Mouse (Mus musculus): ENCODE measurements around the gene Irak4. TPM values are rescaled to one million over a fixed set of nuclear protein-coding genes. Genes with fewer than 3 reads are reported as not detected.

The Irak4 gene
- total and polyA plus RNA-seq, 3 experiments: 6.7 to 9.4 TPM; not detected in 1

DNA sequence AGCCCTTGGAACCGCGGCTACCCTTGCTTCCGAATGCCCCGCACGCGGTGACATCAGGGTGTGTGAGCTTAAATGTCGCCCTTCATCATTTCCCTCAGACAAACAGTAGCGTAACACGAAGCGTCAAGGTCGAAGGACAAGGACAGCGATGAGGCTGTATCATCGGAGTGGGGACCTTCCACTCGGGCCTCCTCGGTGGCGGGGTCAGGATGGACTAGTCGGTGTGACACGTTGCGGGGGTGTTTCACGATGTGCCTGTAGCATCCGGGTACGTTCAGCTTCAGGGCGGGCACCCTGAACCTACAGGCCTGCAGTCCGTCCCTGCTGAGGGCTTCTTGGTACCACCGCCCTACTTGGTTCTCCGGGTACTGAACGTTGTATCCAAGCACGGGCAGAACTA, 20.2 kb upstream of the Irak4 start:
- Histone ChIP-seq H3K36me3 (ENCODE audit: control insufficient read depth in 1 of 2, insufficient read depth in 2 of 2, low read length in 2 of 2) (no peaks in the 10 kb centered on the region), H3K27ac (ENCODE audit: control insufficient read depth, low read depth, low read length) (no peak overlapping the region)
- DNase-seq (ENCODE audit: low read depth, low spot score): no peak

DNA sequence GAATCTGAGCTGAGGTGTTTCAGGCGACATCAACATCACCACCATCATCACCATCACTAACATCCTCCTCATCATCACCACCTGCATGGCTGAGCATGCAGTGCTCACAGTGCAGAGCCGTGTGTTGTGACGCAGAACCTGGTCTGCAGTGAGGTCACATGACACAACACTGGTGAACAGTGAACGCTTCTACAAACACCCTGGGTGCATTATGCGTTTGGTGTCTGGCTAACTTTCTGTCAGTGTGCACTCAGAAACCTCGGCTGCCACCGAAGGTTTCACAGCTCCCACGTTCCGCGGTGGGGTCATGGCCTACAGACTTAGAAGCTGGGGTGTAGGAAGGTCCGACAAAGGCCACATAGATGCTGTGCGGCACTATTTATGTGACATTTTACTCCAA, 18.5 kb upstream of the Irak4 start:
- no peak overlapping the region for H3K4me3 ChIP-seq (ENCODE audit: control insufficient read depth in 1 of 2, insufficient read depth in 1 of 2, low read depth in 2 of 2, low read length in 2 of 2)
- TF ChIP-seq GATA1 (IDR thresholded peaks at IDR 0.05; ENCODE audit: low read depth, low read length) (no peak), USF1 (IDR thresholded peaks at IDR 0.05; ENCODE audit: low read depth, low read length) (peak; percentile 29; the same call in 1 of the 2 replicates)
- H3K9me3 ChIP-seq (replicated peaks; ENCODE audit: insufficient read depth, low read length): no peaks in the 10 kb centered on the region
- H3K9ac ChIP-seq (ENCODE audit: control insufficient read depth, low read depth, low read length, poor library complexity, severe bottlenecking): no peak overlapping the region
- H3K27me3 ChIP-seq (ENCODE audit: control insufficient read depth in 1 of 2, insufficient read depth in 2 of 2, low read length in 2 of 2): no peaks in the 10 kb centered on the region
- H3K79me2 ChIP-seq (ENCODE audit: control insufficient read depth, insufficient read depth, low read length, poor library complexity): no peaks in the 10 kb centered on the region
- no peak for DNase-seq (ENCODE audit: low read depth, low spot score)
- H3K36me3 ChIP-seq (ENCODE audit: control insufficient read depth in 1 of 2, insufficient read depth in 2 of 2, low read length in 2 of 2): no peaks in the 10 kb centered on the region; a peak in 1 of 4 replicates
- H3K27ac ChIP-seq (ENCODE audit: control insufficient read depth, low read depth, low read length): no peak overlapping the region
- peaks cover 0 to 2% of the 10 kb centered on the region in 2 experiments; a peak in 1 of 4 replicates for H3K4me1 ChIP-seq (ENCODE audit: control insufficient read depth in 1 of 2, insufficient read depth in 2 of 2, low read length in 2 of 2)

More for the DNA sequence above, 20.2 kb upstream of the Irak4 start:
- Histone ChIP-seq H3K79me2 (ENCODE audit: control insufficient read depth, insufficient read depth, low read length, poor library complexity) (no peaks in the 10 kb centered on the region), H3K27me3 (ENCODE audit: control insufficient read depth in 1 of 2, insufficient read depth in 2 of 2, low read length in 2 of 2) (no peaks in the 10 kb centered on the region), H3K9ac (ENCODE audit: control insufficient read depth, low read depth, low read length, poor library complexity, severe bottlenecking) (no peak overlapping the region), H3K4me3 (ENCODE audit: control insufficient read depth in 1 of 2, insufficient read depth in 1 of 2, low read depth in 2 of 2, low read length in 2 of 2) (no peak overlapping the region), H3K4me1 (ENCODE audit: control insufficient read depth in 1 of 2, insufficient read depth in 2 of 2, low read length in 2 of 2) (peaks cover 0 to 5% of the 10 kb centered on the region in 2 experiments; a peak in 1 of 4 replicates), H3K9me3 (replicated peaks; ENCODE audit: insufficient read depth, low read length) (no peaks in the 10 kb centered on the region)
- TF ChIP-seq POLR2A (IDR thresholded peaks at IDR 0.05; ENCODE audit: control insufficient read depth in 1 of 2, insufficient read depth in 1 of 2, low read depth in 1 of 2, low read length in 2 of 2, poor library complexity in 1 of 2): no peak
- no peak for TF ChIP-seq POLR2AphosphoS2 (IDR thresholded peaks at IDR 0.05; ENCODE audit: low read length)
- no peak for TF ChIP-seq USF2 (IDR thresholded peaks at IDR 0.05; ENCODE audit: borderline replicate concordance in 1 of 2, insufficient read depth in 1 of 2, low read depth in 1 of 2, low read length in 2 of 2)
- no peak for TF ChIP-seq SMC3 (IDR thresholded peaks at IDR 0.05; ENCODE audit: low read depth, low read length)
- TF ChIP-seq KAT2A (conservative IDR thresholded peaks at IDR 0.05; ENCODE audit: low read depth, low read length): no peak
- TF ChIP-seq ELF1 (IDR thresholded peaks at IDR 0.05; ENCODE audit: low read depth, low read length): no peak
- no peak for TF ChIP-seq ZC3H11A (IDR thresholded peaks at IDR 0.05; ENCODE audit: low read depth, low read length)
- TF ChIP-seq NELFE (IDR thresholded peaks at IDR 0.05; ENCODE audit: low read depth, low read length): no peak
- no peak for TF ChIP-seq UBTF (IDR thresholded peaks at IDR 0.05; ENCODE audit: borderline replicate concordance, insufficient read depth, low read depth, low read length)
- no peak for TF ChIP-seq BHLHE40 (IDR thresholded peaks at IDR 0.05; ENCODE audit: borderline replicate concordance, low read depth, low read length)
- TF ChIP-seq MXI1 (IDR thresholded peaks at IDR 0.05; ENCODE audit: low read depth, low read length): no peak
- TF ChIP-seq RCOR1 (IDR thresholded peaks at IDR 0.05; ENCODE audit: low read depth, low read length): no peak
- no peak for TF ChIP-seq TAL1 (IDR thresholded peaks at IDR 0.05; ENCODE audit: low read length)

DNA sequence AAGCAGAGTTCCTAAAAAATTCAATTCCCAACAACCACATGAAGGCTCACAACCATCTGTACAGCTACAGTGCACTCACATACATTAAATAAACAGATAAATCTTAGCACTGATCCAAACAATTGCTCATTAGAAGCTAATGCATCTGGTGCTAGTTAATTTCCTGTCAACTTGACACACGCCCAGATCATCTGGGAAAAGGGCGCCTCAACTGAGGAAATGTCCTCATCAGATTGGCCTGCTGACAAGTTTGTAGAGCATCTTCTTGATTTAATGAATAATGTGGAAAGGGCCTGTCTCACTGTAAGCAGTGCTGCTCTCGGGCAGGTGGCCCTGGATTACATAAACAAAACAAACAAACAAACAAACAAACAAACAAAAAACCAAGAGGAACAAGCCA, 12.9 kb upstream of the Irak4 start:
- peaks cover 3 to 7% of the 10 kb centered on the region in 2 experiments; a peak in 2 of 4 replicates for H3K4me1 ChIP-seq (ENCODE audit: control insufficient read depth in 1 of 2, insufficient read depth in 2 of 2, low read length in 2 of 2)
- peaks cover 10 to 11% of the 10 kb centered on the region in 2 experiments for H3K36me3 ChIP-seq (ENCODE audit: control insufficient read depth in 1 of 2, insufficient read depth in 2 of 2, low read length in 2 of 2)
- no peaks in the 10 kb centered on the region for H3K9me3 ChIP-seq (replicated peaks; ENCODE audit: insufficient read depth, low read length)
- H3K9ac ChIP-seq (ENCODE audit: control insufficient read depth, low read depth, low read length, poor library complexity, severe bottlenecking): no peak overlapping the region
- DNase-seq (ENCODE audit: low read depth, low spot score): no peak
- H3K79me2 ChIP-seq (ENCODE audit: control insufficient read depth, insufficient read depth, low read length, poor library complexity): no peaks in the 10 kb centered on the region
- H3K27ac ChIP-seq (ENCODE audit: control insufficient read depth, low read depth, low read length): no peak overlapping the region
- H3K4me3 ChIP-seq (ENCODE audit: control insufficient read depth in 1 of 2, insufficient read depth in 1 of 2, low read depth in 2 of 2, low read length in 2 of 2): no peak overlapping the region
- no peak for TF ChIP-seq NELFE (IDR thresholded peaks at IDR 0.05; ENCODE audit: low read depth, low read length)
- TF ChIP-seq MAX (IDR thresholded peaks at IDR 0.05; ENCODE audit: low read length): no peak
- TF ChIP-seq POLR2AphosphoS5 (IDR thresholded peaks at IDR 0.05; ENCODE audit: borderline replicate concordance, low read depth, low read length): no peak
- H3K27me3 ChIP-seq (ENCODE audit: control insufficient read depth in 1 of 2, insufficient read depth in 2 of 2, low read length in 2 of 2): no peaks in the 10 kb centered on the region
